Mouse (Mus musculus): ENCODE measurements around the gene 1700001K19Rik. TPM values are rescaled to one million over a fixed set of nuclear protein-coding genes. Genes with fewer than 3 reads are reported as not detected.

The 1700001K19Rik gene
- polyA plus RNA-seq, 1 experiment: not detected

- H3K27me3 ChIP-seq (ENCODE audit: control insufficient read depth, insufficient read depth, low read length): no peaks in the 10 kb centered on the region
- peaks cover 64% of the 10 kb centered on the region for H3K36me3 ChIP-seq (ENCODE audit: control insufficient read depth, insufficient read depth, low read length)
- no peaks in the 10 kb centered on the region for H3K4me1 ChIP-seq (ENCODE audit: control insufficient read depth, insufficient read depth, insufficient read length)
- H3K27ac ChIP-seq (ENCODE audit: insufficient read depth, low read length): no peak overlapping the region
- no peak overlapping the region for H3K4me3 ChIP-seq (ENCODE audit: extremely low read depth, insufficient read depth, insufficient read length)
- no peak for DNase-seq (ENCODE audit: low read depth in 1 of 2, low spot score in 2 of 2)
- TF ChIP-seq POLR2A (IDR thresholded peaks at IDR 0.05; ENCODE audit: low read depth, low read length) (no peak), CTCF (IDR thresholded peaks at IDR 0.05; ENCODE audit: extremely low read depth, insufficient read depth, insufficient read length, insufficient replicate concordance) (no peak)
- 89% methylated on average over 8 of the region's 8 CpGs for WGBS
Measured at GRCm38 (mm10) chr12:110650241-110650641, 32.2 kb downstream of the 1700001K19Rik start.

GRCm38 (mm10) chr12:110637507-110638114 lies 44.8 kb downstream of the 1700001K19Rik start:
- TF ChIP-seq CTCF (IDR thresholded peaks at IDR 0.05; ENCODE audit: extremely low read depth, insufficient read depth, insufficient read length, insufficient replicate concordance) (no peak), POLR2A (IDR thresholded peaks at IDR 0.05; ENCODE audit: low read depth, low read length) (no peak)
- Histone ChIP-seq H3K36me3 (ENCODE audit: control insufficient read depth, insufficient read depth, low read length) (peaks cover 81% of the 10 kb centered on the region), H3K4me1 (ENCODE audit: control insufficient read depth, insufficient read depth, insufficient read length) (no peaks in the 10 kb centered on the region), H3K4me3 (ENCODE audit: extremely low read depth, insufficient read depth, insufficient read length) (no peak overlapping the region), H3K27me3 (ENCODE audit: control insufficient read depth, insufficient read depth, low read length) (no peaks in the 10 kb centered on the region), H3K27ac (ENCODE audit: insufficient read depth, low read length) (no peak overlapping the region)
- WGBS: 94% methylated on average over 13 of the region's 13 CpGs
- DNase-seq (ENCODE audit: low read depth in 1 of 2, low spot score in 2 of 2): no peak

DNA sequence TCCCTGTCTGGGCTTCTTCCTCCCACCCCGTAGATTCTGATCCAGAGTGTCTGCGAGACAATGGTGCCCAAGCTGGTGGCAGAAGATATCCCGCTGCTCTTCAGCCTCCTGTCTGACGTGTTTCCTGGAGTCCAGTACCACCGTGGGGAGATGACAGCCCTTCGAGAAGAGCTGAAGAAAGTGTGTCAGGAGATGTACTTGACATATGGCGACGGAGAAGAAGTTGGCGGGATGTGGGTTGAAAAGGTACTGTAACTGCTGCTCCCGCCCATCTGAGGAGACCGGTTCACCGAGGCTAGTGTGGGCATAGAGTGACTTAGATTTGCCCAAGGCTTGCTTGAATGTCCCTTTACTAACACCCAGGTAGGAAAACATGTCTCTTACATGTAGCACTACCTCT lies 46.1 kb downstream of the 1700001K19Rik start:
- Histone ChIP-seq H3K36me3 (ENCODE audit: control insufficient read depth, insufficient read depth, low read length) (peaks cover 78% of the 10 kb centered on the region), H3K27ac (ENCODE audit: insufficient read depth, low read length) (no peak overlapping the region), H3K4me1 (ENCODE audit: control insufficient read depth, insufficient read depth, insufficient read length) (no peaks in the 10 kb centered on the region), H3K27me3 (ENCODE audit: control insufficient read depth, insufficient read depth, low read length) (no peaks in the 10 kb centered on the region), H3K4me3 (ENCODE audit: extremely low read depth, insufficient read depth, insufficient read length) (no peak overlapping the region)
- DNase-seq (ENCODE audit: low read depth in 1 of 2, low spot score in 2 of 2): no peak
- TF ChIP-seq CTCF (IDR thresholded peaks at IDR 0.05; ENCODE audit: extremely low read depth, insufficient read depth, insufficient read length, insufficient replicate concordance) (no peak), POLR2A (IDR thresholded peaks at IDR 0.05; ENCODE audit: low read depth, low read length) (no peak)
- 96% methylated on average over 12 of the region's 12 CpGs for WGBS

GRCm38 (mm10) chr12:110630056-110630455 lies 52.4 kb downstream of the 1700001K19Rik start:
- WGBS: 97% methylated on average over 11 of the region's 11 CpGs
- Histone ChIP-seq H3K4me1 (ENCODE audit: control insufficient read depth, insufficient read depth, insufficient read length) (no peaks in the 10 kb centered on the region), H3K36me3 (ENCODE audit: control insufficient read depth, insufficient read depth, low read length) (peaks cover 87% of the 10 kb centered on the region)

More at GRCm38 (mm10) chr12:110630056-110630455, 52.4 kb downstream of the 1700001K19Rik start:
- Histone ChIP-seq H3K27me3 (ENCODE audit: control insufficient read depth, insufficient read depth, low read length) (no peaks in the 10 kb centered on the region), H3K27ac (ENCODE audit: insufficient read depth, low read length) (no peak overlapping the region), H3K4me3 (ENCODE audit: extremely low read depth, insufficient read depth, insufficient read length) (no peak overlapping the region)
- TF ChIP-seq POLR2A (IDR thresholded peaks at IDR 0.05; ENCODE audit: low read depth, low read length) (no peak), CTCF (IDR thresholded peaks at IDR 0.05; ENCODE audit: extremely low read depth, insufficient read depth, insufficient read length, insufficient replicate concordance) (no peak)
- DNase-seq (ENCODE audit: low read depth in 1 of 2, low spot score in 2 of 2): no peak

Other genes with a start within 250 kb of the 1700001K19Rik start
- gene Ppp2r5c, start 235.5 kb downstream of the 1700001K19Rik start, polyA plus RNA-seq (2012; rRNA removed): 22.0 and 22.8 TPM in 2 replicates
- 224 and 235 TPM in 2 replicates for gene Dync1h1, start 81.2 kb downstream of the 1700001K19Rik start, polyA plus RNA-seq (2012; rRNA removed)
- 38.9 and 40.7 TPM in 2 replicates for gene Hsp90aa1, start 20.1 kb upstream of the 1700001K19Rik start, polyA plus RNA-seq (2012; rRNA removed)
- 11.4 and 11.9 TPM in 2 replicates for gene Wdr20, start 55.3 kb upstream of the 1700001K19Rik start, polyA plus RNA-seq (2012; rRNA removed)
- gene Mok, start 158.3 kb upstream of the 1700001K19Rik start, polyA plus RNA-seq (2012; rRNA removed): 0.32 and 0.35 TPM in 2 replicates
- gene Zfp839, start 167.6 kb upstream of the 1700001K19Rik start, polyA plus RNA-seq (2012; rRNA removed): 5.3 and 5.7 TPM in 2 replicates
- gene Cinp, start 206.5 kb upstream of the 1700001K19Rik start, polyA plus RNA-seq (2012; rRNA removed): 22.9 and 35.8 TPM in 2 replicates
- 4.0 and 4.1 TPM in 2 replicates for gene Tecpr2, start 206.6 kb upstream of the 1700001K19Rik start, polyA plus RNA-seq (2012; rRNA removed)